Mouse (Mus musculus): ENCODE data around the gene Cd300lf.

GRCm38 (mm10) chr11:115066768-115067167 is 67.0 kb downstream of the Cd300lf start:
- TF ChIP-seq POLR2A (IDR thresholded peaks at IDR 0.05; ENCODE audit: low read depth, low read length) = no peak
- TF ChIP-seq CTCF (IDR thresholded peaks at IDR 0.05; ENCODE audit: borderline replicate concordance, insufficient read depth, low read length) = no peak
